Mouse (Mus musculus) left cerebral cortex, adult 2 months (tissue): ENCODE measurements around the gene Sipa1l2. TPM values are rescaled to one million over a fixed set of nuclear protein-coding genes. Genes with fewer than 3 reads are reported as not detected.
A peak's percentile ranks its signal among the peaks of the same experiment; 100 is the strongest.

ENCODE experiments used
- DNase-seq, 2 experiments: peaks; one replicate each; pipeline ENCODE4 v3.0.0; 2021 to 2022; ENCODE audit warnings: low spot score in 2 of 2, mixed read lengths in 1 of 2; ENCODE audit errors: extremely low spot score in 1 of 2
- H3K27ac ChIP-seq: fragments of 200-600 bp; 2 replicates; pipeline ENCODE4 v1.8.1; 2022
- H3K4me3 ChIP-seq: fragments of 200-600 bp; 2 replicates; pipeline ENCODE4 v1.8.1; 2022
- CTCF ChIP-seq: fragments of 200-600 bp; IDR thresholded peaks from 2 replicates; pipeline ENCODE4 v1.8.1; 2022; ENCODE audit warnings: antibody characterized with exemption, mild to moderate bottlenecking, moderate library complexity
- intact Hi-C: fragments of 180-260 bp; cut with DNase I; formaldehyde crosslinking; loops from one replicate; pipeline ENCODE4 v1.15.1; 2025
- total RNA-seq, 2 experiments: library from RNA; stranded (reverse); gene quantifications; 2 replicates each; pipeline ENCODE4 v1.2.3; 2021

Gene Sipa1l2
- total RNA-seq, 2 experiments from 2014 or later: 44.1 to 47.9 TPM

DNA sequence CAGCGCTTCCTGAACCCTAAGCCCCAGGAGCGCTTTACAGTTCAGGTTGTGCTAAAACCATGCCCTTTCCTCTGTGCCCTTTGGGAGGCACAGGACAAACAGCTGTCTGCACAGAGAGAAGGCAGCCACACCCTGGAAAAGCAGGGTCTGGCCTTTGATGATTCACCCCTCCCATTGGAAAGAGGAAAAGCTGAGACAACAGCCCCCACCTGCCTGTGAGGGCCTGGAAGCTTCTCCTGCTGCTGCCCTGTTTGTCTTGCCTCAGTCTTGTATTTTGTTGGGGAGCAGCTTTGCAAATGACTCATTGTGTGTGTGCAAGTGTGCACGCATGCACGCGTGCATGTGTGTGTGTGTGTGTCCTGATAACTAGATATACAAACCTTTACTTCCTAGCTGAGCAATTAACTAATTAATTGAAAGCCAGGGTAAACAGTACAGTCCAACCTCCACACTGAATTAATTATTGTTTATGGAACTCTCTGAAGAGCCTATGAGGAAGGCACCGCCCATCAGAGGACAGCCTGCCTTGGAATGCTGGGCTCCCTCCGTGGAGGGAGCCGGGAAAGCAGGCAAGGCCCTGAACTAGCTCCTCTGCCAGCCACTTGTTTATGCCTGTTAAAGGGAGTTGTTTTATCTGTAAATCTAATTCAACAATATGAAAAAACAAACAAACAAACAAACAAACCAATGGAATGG is 35.4 kb upstream of the Sipa1l2 start:
- Histone ChIP-seq H3K4me3 (no peak overlapping the region), H3K27ac (no peak overlapping the region)
- intact Hi-C loops: loop anchor here (5.0 kb wide), 1 partner anchor 42 kb away; no protein-coding TSS in a partner anchor
- no peak for TF ChIP-seq CTCF
- no peak for DNase-seq

DNA sequence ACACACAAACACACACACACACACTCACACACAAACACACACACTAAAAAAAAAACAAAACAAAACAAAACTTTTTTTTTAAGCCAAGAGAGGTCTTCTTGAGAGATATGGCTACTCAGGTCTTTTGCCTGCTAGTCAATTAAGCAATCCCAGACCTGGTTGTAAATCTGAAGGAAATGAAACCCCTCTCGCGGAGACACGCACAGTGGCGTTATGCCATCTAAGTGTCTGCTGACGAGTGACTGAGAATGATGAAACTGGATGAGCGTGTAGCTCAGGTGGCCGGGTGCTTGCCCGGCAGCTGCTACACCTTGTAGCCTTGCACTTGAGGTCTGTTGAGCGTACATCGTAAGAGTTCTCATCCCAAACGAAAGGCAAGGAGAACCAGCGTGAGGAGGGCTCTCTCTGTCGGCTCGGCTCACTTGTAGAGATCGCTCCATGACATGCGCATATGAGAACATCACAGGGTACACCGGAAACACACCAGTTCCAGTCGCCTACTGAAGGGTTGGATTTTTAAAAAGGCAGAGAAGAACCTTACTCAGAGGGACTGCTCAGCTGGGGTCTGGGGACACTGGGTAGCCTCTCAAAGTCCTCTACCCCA is 34.7 kb upstream of the Sipa1l2 start:
- no peak for TF ChIP-seq CTCF

DNA sequence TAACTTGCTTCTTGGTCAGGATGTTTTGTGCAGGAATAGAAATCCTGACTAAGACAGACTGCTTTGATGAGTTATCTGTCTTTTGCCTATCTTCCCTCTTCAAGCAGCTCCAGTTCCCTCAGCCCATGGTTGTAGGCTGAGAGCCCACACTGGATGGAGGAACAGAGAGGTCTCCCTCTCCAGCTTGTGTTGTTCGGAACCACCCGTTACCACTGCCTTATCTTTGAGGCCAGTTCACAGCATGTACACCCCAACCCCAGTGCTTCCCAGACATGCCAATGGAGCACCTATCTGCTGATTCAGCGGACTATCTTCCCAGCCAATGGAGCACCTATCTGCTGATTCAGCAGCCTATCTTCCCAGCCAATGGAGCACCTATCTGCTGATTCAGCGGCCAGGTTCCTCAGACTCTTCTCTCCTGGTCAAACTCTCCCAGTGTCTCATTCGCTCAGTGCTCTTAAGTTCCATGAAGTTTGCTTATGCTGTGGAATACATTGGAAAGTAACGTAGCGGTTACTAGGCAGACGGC is 33.8 kb upstream of the Sipa1l2 start:
- TF ChIP-seq CTCF: no peak
- no peak for DNase-seq
- no peak overlapping the region for H3K27ac ChIP-seq
- H3K4me3 ChIP-seq: no peak overlapping the region
- intact Hi-C loops: no loop called here

More for the DNA sequence above, 34.7 kb upstream of the Sipa1l2 start:
- DNase-seq: no peak
- Histone ChIP-seq H3K4me3 (no peak overlapping the region), H3K27ac (no peak overlapping the region)
- intact Hi-C loops: no loop called here

DNA sequence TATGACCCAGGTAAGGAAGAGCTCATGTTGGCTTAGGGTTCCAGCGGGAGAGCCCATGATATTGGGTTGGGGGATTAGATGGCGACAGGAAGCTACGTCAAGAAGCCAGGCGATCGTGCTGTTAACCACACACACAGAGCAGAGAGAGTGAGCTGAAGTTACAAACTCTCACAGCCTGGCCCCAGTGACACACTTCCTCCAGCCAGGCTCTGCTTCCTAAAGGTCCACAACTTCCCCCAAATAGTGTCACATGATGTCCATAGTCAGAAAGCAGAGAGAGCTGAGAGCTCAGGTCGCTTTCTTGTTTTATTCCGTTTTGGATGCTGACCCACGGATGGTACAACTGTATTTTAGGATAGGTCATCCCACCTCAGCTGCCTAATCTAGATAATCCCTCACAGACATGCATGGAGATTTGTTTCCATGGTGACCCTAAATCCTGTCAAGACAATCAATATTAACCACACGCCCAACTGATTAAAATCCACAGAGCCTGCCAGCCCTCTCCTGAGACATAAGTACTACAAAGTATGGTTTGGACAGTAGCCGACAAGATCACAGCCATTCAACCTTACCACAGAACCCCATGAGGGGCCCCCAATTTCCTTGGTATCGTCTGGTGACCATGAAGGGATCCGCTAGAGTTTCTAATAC is 30.6 kb upstream of the Sipa1l2 start:
- no peak for DNase-seq
- Histone ChIP-seq H3K4me3 (no peak overlapping the region), H3K27ac (peak overlapping the region; percentile 32; the same call in 1 of the 2 replicates)
- no peak for TF ChIP-seq CTCF
- intact Hi-C loops: no loop called here

DNA sequence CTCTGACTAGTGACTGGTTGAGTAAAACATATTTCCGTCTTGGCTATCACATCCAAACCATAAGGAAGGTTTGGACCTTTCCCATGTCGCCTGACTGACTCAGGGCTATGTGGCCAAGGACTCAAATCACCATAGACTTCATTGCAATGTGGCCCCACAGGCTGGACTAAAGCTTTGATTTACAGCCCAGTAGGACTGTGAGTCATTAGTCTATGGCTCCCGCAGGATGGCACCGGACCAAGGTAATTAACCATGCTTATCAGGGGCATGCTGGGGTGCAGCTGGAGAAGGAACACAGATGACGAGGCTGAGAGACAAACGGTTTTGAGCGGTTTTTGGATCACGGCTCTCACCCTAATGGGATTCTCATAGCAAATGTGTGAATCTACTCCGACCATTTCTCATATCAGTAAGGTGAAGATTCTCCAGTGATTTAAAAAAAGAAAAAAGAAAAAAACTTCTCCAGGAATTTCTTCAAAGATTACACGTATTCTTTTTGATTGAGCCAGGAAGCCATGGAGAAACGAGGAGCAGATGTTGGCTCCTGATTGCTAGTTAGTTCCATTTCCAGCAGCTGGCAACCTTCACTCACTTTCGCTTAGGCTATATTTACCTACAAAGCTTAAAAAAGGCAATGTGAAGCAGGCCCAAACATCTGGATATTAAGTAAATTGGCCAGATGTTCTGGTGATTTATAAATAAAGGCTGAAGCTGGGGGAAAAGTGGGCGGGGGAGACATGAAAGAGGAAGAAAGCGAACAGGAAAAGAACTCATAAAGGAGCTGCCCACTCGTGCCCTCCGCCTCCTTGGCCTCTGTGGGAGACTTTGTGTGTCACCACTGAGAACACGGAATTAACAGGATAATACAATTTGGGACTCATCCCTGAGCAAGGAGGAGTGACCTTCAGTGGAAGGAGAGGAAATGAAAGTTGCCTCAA is 26.2 kb upstream of the Sipa1l2 start:
- DNase-seq: no peak

DNA sequence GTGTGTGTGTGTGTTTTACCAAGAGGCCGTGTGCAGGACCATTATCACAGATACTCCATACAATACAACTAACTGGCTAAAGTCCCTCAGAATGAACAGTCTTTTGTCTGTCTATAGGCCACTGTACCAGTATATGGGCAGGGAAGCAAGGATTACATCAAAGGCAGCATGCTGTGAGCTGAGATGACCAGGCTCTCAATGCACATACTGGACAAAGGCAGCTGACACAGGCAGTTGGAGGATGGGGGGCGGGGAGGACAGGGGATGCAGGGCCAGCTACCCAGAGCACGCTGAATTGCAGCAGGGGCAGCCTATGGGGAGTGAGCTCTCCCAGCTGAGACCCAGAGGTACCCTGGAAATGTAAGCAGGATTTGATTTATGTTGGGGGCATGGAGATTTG is 20.8 kb upstream of the Sipa1l2 start:
- Histone ChIP-seq H3K27ac (no peak overlapping the region), H3K4me3 (no peak overlapping the region)
- intact Hi-C loops: no loop called here
- no peak for DNase-seq
- no peak for TF ChIP-seq CTCF

More for the DNA sequence above, 26.2 kb upstream of the Sipa1l2 start:
- no peak for TF ChIP-seq CTCF
- Histone ChIP-seq H3K27ac (no peak overlapping the region), H3K4me3 (no peak overlapping the region)
- intact Hi-C loops: no loop called here

DNA sequence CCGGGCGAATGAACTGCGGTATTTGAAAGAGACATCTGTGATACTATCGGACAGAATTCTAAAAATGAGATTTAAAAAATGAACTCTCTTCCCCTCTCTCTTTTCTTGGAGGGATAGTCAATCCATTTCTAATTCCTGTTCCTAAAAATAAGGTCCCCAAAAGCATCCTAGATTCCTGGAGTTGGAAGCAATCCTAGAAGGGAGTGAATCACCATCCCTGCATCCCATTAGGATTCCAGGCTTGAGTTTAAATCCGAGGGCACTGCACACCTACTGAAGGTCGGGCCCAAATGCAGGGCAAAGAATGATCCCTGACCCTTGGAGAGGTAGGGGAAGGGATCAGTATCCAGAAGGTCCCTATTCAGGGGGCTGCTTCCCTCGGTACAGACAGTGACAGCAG is 17.0 kb upstream of the Sipa1l2 start:
- TF ChIP-seq CTCF: no peak
- H3K27ac ChIP-seq: no peak overlapping the region
- no peak overlapping the region for H3K4me3 ChIP-seq
- intact Hi-C loops: no loop called here
- no peak for DNase-seq

DNA sequence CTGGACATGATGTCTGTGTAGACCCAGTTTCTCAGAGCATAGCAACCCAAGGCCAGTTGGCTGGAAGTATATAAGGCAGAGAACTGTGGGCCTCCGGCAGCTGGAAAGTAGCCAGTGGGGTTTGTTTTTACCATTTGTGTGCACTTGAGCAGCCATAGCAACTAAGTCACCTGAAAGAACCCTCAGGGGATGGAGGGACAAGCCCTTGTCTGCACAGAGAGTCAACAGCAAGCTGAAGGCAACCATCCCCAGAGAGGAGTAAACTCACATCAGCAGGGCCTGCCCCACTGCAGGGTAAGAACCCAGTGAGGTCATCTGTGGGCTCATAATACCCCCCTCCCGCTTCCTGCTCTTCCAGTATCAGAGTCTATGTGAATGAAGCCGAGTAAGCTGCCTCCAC is 14.7 kb upstream of the Sipa1l2 start:
- H3K27ac ChIP-seq: no peak overlapping the region
- H3K4me3 ChIP-seq: no peak overlapping the region
- TF ChIP-seq CTCF: no peak
- DNase-seq: no peak
- intact Hi-C loops: no loop called here

DNA sequence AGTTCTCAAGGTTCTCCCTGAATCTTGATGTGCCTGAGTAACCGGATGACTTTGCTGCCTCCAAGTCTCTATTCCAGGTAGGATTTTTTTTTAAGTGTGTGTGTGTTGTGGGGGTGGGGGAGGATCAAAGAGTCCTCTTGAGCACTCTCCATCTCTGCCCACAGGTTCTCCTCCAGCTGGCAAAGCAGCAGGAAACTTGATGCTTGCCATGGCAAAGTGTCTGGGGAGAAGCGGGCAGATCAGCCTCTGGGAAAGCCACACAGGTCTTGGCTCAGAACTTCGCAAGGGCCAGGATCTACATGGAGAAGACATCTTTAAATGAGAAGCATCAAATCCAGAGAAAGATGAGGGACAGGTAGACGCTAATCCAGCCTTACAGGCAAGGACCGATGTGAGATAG is 10.8 kb upstream of the Sipa1l2 start:
- no peak for TF ChIP-seq CTCF
- Histone ChIP-seq H3K4me3 (no peak overlapping the region), H3K27ac (no peak overlapping the region)
- no peak for DNase-seq
- intact Hi-C loops: no loop called here

DNA sequence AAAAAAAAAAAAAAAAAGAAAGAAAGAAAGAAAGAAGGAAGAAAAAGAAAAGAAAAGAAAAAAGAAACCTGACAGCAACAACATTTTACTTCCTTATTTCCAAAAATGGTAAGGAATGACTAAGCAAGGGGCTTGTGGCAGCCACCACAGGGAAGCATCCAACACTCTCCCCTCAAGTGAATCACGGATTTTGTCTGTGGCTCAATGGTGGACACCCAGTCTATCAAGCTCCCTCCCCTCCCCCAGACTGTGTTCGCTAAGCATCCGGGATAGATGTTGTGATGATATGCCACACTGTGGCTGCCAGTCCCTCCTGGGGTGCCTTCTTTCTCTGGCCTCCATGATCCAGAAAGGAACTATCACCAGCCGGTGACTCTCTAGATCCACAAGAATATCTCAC is 6.5 kb upstream of the Sipa1l2 start:
- DNase-seq: no peak
- TF ChIP-seq CTCF: no peak
- Histone ChIP-seq H3K4me3 (no peak overlapping the region), H3K27ac (no peak overlapping the region)
- intact Hi-C loops: loop anchor here (5.0 kb wide), 1 partner anchor 146 kb away; no protein-coding TSS in a partner anchor

DNA sequence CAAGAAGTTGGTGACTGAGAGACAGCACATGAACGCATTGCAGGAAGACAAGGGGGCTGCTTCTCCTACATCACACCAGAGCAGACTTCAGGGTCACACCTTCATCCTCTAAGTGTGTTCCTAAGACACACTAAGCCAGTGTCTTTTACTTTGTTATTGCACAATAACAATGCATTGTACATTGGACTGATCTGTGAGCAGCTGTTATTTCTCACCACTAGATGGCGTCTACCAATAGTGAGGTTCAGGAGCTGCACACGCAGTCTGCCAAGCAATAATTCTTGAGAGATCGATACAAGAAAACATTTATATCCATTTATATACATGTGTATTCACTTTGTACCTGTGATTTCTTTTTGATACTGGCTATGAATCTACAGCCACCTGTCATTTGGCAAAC is 4.7 kb upstream of the Sipa1l2 start:
- TF ChIP-seq CTCF: peak; percentile 89
- no peak for DNase-seq
- H3K27ac ChIP-seq: no peak overlapping the region
- H3K4me3 ChIP-seq: no peak overlapping the region
- intact Hi-C loops: loop anchor here (2.0 to 5.0 kb wide), 5 partner anchors 158 to 507 kb away; no protein-coding TSS in a partner anchor
